Mouse (Mus musculus) olfactory bulb, adult 2 months (tissue): ENCODE measurements at regions not wholly inside any gene's neighbourhood (a gene's known extent, or its start where the extent isn't known, plus 50 kb on each side); places are given as distances from the start of the nearest gene placed in this dataset.

Experiments
- H3K27ac ChIP-seq: fragments of 200-500 bp; 2 replicates; pipeline ENCODE4 v1.5.1; 2012; ENCODE audit warnings: low read depth, low read length; ENCODE audit not compliant: insufficient read depth
- H3K4me1 ChIP-seq: fragments of 200-500 bp; 2 replicates; pipeline ENCODE4 v1.6.1; 2012; ENCODE audit warnings: low read length; ENCODE audit not compliant: control insufficient read depth, insufficient read depth
- H3K4me3 ChIP-seq: fragments of 200-500 bp; 2 replicates; pipeline ENCODE4 v1.5.1; 2012; ENCODE audit warnings: mild to moderate bottlenecking, low read depth, low read length, moderate library complexity; ENCODE audit not compliant: insufficient read depth
- CTCF ChIP-seq: fragments of 200-500 bp; IDR thresholded peaks from 2 replicates; pipeline ENCODE4 v1.5.1; 2012; ENCODE audit warnings: low read depth, mild to moderate bottlenecking, low read length, moderate library complexity; ENCODE audit not compliant: insufficient read depth
- POLR2A ChIP-seq: fragments of 200-500 bp; IDR thresholded peaks from 2 replicates; pipeline ENCODE4 v1.6.1; 2012; ENCODE audit warnings: mild to moderate bottlenecking, low read depth, low read length, moderate library complexity; ENCODE audit not compliant: insufficient read depth
- WGBS: fragments of 180-500 bp; shearing (Covaris S2); methylation state at CpG from one replicate; pipeline ENCODE4 v1.1.7; 2018; 5-methylcytosine and 5-hydroxymethylcytosine counted together

DNA sequence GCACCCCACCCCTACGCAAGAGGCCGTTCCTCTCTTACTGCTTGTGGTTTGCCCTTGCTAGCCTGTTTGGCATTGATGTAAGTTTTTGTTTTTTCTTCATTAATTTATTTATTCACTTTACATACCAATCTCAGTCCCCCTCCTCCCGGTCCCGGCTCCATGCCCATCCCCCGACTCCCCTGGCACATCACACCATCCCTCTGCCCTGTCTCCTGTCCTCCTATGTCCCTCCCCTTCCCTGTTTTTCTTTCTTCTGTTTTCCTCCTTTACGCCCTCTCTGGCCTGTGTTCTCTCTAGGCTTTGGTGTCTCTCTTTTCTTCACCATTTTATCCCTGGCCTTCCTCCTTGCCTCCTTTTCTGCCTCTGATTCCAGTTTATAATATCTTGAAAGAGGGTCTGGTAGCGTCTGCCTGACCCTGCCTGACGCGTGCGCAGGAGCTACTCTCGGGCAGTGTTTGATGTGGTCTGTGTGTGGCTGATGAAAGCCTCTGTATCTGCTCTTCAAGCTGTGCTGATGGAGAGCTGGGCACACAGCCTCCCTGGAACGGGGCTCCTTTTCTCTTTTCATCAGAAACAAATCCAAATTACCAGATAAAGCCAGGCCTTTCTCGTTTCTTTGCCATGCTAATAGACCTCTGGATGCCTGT lies 172.0 kb upstream of the Camk1g start:
- WGBS, result 52% methylated on average over 13 of the region's 13 CpGs
- TF ChIP-seq CTCF (no peak), POLR2A (no peak)
- H3K4me1 ChIP-seq, result peaks cover 18% of the 10 kb centered on the region
- peak overlapping the region; percentile 23; the same call in 1 of the 2 replicates for H3K27ac ChIP-seq
- no peak overlapping the region for H3K4me3 ChIP-seq

DNA sequence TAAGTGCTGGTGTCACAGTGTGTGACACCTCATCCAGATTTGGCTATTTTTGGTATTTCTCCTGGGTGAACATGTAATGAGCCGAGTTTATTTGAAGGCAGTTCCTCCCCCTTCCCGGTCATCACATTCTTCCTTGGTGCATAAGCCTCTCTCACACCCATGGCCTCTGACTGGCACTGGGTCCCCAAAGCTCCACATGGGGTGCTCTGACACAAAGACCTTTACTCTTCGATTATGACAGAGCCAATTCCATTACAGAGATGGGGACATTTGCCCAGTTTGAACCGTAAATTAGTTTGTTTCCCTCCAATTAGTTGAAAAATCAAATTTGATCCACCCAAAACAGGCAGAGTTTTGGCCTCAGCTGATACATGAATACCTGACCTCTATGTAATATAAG lies 171.2 kb upstream of the Camk1g start:
- Histone ChIP-seq H3K4me1 (peaks cover 18% of the 10 kb centered on the region), H3K4me3 (no peak overlapping the region), H3K27ac (no peak overlapping the region)
- TF ChIP-seq CTCF (no peak), POLR2A (no peak)
- WGBS, result 78% methylated on average over 4 of the region's 4 CpGs

DNA sequence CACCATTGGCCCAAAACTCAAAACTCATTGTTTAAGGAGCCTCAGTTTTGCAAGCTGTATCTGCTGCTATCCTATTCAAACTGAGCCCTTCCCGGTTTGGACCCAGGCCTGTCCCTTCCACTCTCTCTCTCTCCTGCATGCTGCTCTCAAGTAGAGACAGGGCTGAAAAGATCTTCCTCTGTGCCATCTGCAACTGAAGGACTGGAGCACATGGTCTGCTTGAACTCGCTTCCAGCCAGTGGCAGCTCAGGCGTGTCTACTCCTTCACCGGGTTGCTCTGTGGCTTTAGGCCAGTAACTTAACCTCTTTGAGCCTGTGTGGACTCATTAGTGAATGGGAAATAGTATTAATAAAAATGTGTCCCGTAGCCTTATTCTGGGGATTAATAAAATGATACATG lies 170.4 kb upstream of the Camk1g start:
- no peak for TF ChIP-seq CTCF
- TF ChIP-seq POLR2A, result no peak
- H3K4me3 ChIP-seq, result no peak overlapping the region
- 69% methylated on average over 5 of the region's 5 CpGs for WGBS
- peaks cover 18% of the 10 kb centered on the region for H3K4me1 ChIP-seq
- no peak overlapping the region for H3K27ac ChIP-seq

DNA sequence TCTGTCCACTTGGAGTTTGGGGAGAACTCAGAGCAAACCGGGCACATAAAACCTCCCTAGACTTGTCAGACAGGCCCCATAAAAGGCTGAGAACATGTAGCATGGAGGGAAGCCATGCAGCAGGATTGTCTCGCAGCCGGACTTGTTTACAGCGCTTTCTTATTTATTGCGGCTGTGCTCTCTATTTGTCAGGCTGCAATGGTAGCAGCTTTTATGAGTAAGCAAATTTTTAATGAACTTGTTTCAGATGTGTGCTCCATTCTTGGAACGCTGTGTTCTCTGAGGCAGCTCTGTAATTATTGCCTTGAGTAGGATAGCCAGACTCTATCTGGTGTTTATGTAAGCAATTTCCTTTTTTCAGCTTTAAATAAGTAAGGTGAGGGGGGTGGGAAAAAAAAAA lies 169.2 kb upstream of the Camk1g start:
- WGBS, result 32% methylated on average over 6 of the region's 6 CpGs
- H3K27ac ChIP-seq, result no peak overlapping the region
- TF ChIP-seq POLR2A (no peak), CTCF (no peak)
- no peak overlapping the region for H3K4me3 ChIP-seq
- H3K4me1 ChIP-seq, result peaks cover 18% of the 10 kb centered on the region

DNA sequence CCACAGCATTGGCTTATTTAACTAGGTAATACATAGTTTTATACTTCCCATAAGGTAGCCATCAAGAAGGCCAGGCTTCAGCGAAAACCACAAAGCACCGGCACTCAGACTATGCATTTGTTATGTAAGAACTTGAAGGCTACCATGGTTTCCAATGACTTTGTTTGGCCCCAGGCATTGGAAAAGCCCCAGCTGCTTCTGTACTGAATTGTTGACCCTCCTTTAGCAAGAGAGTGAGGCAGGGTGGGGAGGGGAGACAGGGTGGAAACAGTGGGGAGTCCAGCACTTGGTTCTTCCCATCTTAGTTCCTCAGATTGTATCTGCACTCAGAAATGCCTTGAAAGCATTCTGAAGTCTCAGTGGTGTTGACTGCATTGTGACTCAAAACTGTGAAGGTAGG lies 168.3 kb upstream of the Camk1g start:
- H3K4me1 ChIP-seq, result peaks cover 18% of the 10 kb centered on the region
- H3K27ac ChIP-seq, result no peak overlapping the region
- no peak overlapping the region for H3K4me3 ChIP-seq
- WGBS, result 84% methylated on average over 2 of the region's 2 CpGs
- no peak for TF ChIP-seq CTCF
- no peak for TF ChIP-seq POLR2A

DNA sequence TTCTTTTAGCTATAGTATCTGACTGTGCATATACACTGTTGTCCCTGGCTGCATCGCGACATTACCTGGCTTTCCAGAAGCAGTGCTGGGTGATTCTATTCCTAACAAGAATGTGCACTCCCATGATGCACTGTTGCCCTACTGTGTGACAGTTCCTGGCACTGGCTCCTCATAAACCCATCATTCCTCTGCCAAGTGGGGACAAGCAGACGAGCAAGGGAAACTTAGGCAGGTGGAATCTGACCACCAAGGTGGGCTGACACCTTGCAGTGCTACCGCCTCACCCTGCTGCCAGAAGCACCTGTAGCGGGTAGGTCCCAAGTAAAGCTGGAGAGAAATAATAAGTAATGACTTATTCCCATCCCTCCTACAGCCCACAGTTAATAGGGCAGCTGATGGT lies 167.5 kb upstream of the Camk1g start:
- peaks cover 18% of the 10 kb centered on the region for H3K4me1 ChIP-seq
- no peak overlapping the region for H3K4me3 ChIP-seq
- 97% methylated on average over 5 of the region's 5 CpGs for WGBS
- H3K27ac ChIP-seq, result no peak overlapping the region
- TF ChIP-seq POLR2A (no peak), CTCF (no peak)

DNA sequence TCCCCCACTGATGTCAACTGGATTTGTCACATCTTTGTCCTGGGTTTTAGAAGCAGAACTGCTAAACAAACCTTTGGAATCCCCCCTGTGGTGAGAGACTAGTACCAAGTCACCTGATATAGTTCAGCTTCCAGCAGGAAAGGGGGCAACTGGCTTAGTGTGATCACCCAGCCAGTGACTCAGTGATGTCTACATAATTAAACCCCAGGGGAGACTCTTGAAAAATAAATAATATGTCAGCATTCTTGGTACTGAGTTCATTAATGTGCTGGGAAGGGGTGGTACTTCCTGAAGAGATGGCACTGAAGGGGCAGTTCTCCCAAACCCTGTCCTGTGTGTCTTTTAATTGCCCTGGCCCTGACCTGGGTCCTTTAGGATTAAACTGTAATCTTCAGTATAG lies 166.5 kb upstream of the Camk1g start:
- TF ChIP-seq POLR2A (no peak), CTCF (no peak)
- H3K4me1 ChIP-seq, result peaks cover 18% of the 10 kb centered on the region
- no peak overlapping the region for H3K4me3 ChIP-seq
- no peak overlapping the region for H3K27ac ChIP-seq

DNA sequence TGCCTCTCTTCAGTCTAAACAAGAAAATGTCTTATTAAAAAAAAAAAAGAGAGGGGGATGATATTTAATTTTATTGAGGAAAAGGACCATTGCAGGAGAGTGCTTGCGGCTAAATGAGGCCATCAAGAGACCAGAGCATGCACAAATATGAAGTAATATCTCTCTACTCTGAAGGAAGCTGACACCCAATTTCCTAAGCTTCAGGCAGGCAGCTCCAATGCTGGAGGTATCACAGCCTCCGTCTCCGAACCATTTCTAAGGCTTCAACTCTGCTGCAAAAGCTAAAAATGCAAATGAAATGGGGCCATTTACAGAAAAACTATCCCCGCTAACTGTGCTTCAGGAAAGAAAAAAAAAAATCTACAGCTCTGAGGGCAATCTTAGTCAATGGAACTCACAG lies 164.4 kb upstream of the Camk1g start:
- peaks cover 7% of the 10 kb centered on the region for H3K4me1 ChIP-seq
- WGBS, result 89% methylated on average over 4 of the region's 4 CpGs
- H3K27ac ChIP-seq, result no peak overlapping the region
- TF ChIP-seq CTCF, result no peak
- TF ChIP-seq POLR2A, result no peak
- no peak overlapping the region for H3K4me3 ChIP-seq

DNA sequence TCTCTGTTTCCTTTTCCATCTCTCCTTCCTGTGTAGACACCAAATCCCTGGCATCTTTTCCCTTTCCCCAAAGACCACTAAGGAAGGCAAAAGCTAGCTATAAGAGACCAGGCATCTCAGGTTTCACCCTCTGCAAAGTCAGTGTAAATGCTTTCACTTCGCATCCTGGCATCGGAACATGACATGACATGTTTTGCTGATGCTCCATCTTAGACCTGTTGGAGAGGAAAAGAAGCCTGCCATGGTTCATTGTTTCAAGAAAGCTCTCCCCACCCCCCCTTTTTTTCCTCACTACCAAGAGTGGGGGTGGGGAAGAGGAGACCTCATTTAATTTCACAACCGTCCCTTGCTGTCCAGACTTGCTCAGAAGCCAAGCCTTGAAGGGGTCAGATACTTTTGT lies 156.4 kb upstream of the Camk1g start:
- no peak for TF ChIP-seq POLR2A
- no peak for TF ChIP-seq CTCF
- Histone ChIP-seq H3K4me3 (no peak overlapping the region), H3K27ac (no peak overlapping the region), H3K4me1 (no peaks in the 10 kb centered on the region)
- 86% methylated on average over 3 of the region's 3 CpGs for WGBS

DNA sequence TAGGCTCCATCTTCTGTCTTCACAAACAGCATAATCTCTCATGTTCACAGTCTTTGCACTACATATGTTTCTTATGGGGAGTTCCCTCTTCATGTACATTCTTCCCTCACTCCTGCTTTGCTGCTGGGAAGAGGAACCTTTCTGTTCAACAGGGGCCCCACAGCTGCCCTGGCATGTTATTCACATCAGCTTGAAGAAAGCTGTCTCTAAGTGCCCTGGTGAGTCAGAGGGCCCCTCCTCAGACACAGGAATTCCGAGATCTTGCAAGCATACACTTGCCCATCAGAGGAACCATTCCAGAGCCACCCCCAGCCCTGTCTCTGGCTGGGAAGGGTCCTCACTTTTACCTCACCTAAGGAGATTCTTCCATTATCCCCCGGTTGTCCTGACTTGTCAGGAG lies 151.9 kb upstream of the Camk1g start:
- WGBS, result 89% methylated on average over 2 of the region's 2 CpGs
- no peaks in the 10 kb centered on the region for H3K4me1 ChIP-seq
- no peak for TF ChIP-seq CTCF

More for the DNA sequence above, 151.9 kb upstream of the Camk1g start:
- H3K27ac ChIP-seq, result no peak overlapping the region
- H3K4me3 ChIP-seq, result no peak overlapping the region
